Mouse (Mus musculus): ENCODE data around the gene Cpeb2.

DNA sequence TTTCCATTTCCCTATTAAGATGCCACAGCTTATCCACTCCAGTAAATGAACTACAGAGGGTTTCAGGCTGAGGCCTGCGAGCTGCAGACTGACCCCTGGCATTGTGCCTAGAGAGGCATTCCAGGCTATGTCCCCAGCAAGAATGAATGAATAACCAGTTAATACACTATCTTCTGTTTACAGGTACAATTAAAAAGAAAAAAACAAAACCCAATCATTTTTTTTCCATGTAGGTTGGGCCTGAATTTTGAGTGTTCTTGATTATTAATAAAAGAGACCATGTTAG is 14.2 kb upstream of the Cpeb2 start:
- TF ChIP-seq CTCF (conservative IDR thresholded peaks at IDR 0.05 in 1 of 2, IDR thresholded peaks at IDR 0.05 in 1 of 2; ENCODE audit: low read depth in 2 of 2, low read length in 2 of 2), result no peak
- no peak for TF ChIP-seq HCFC1 (IDR thresholded peaks at IDR 0.05; ENCODE audit: low read depth, low read length)
- no peak for TF ChIP-seq POLR2A (IDR thresholded peaks at IDR 0.05; ENCODE audit: low read depth, low read length)
- no peak for TF ChIP-seq ZNF384 (IDR thresholded peaks at IDR 0.05; ENCODE audit: low read depth, low read length)
- no peak for TF ChIP-seq EP300 (IDR thresholded peaks at IDR 0.05; ENCODE audit: low read length)
- TF ChIP-seq TCF12 (IDR thresholded peaks at IDR 0.05; ENCODE audit: low read depth, low read length), result no peak
